Mouse (Mus musculus) T-helper 17 cell (primary cell): ENCODE measurements around the gene Lmx1a.

Source experiments
- in situ Hi-C, 2 experiments: fragments of 300-600 bp; cut with MboI, MseI; formaldehyde crosslinking; loops; 1 replicate in 1 of 2; 2 replicates in 1 of 2; pipeline ENCODE4 v1.15.1; 2025; ENCODE audit warnings: high pct_unique_total_duplicates in 2 of 2

Lmx1a gene

DNA sequence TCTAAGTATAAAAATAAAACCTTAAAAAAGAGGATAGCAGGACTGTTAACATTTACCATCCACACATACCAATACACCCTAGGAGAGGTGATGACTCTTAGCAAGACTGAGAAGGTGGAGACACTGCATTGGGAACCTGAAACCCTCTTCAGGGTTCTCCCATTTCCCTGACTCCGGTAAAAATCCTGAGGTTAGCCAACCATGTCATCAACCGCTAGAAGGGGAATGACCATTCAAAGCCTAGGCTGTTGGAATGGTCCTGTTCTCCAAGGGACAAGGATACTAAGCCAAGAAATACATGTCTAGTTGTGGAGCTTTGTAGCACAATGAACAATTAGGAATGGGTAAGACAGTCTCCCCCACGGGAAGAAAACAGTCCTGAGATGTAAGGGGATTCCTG lies 185.1 kb downstream of the Lmx1a start:
- in situ Hi-C loops = no loop called here

DNA sequence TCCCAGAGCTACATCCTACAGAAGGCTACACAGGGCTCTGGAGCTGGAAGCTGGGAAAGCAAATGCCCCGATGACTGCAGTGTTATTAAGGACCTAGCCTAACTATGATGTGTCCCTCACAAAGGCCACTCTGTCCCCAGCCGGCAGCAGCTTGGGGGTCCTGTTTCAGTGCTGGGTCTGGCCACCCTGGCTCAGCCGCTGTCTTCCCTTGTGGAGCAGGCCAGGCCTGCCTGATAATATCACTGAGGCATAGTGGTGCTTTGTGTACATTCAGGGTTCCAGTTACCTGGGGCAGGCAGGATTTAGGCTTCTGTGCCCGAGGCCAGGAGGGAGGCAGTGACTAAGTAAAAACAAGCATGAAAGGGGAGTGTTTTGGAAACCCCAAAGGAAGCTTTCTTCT lies 188.9 kb downstream of the Lmx1a start:
- in situ Hi-C loops = no loop called here

- in situ Hi-C loops = no loop called here
These were observed 189.3 kb downstream of the Lmx1a start for GRCm38 (mm10) chr1:167878354-167878753.

DNA sequence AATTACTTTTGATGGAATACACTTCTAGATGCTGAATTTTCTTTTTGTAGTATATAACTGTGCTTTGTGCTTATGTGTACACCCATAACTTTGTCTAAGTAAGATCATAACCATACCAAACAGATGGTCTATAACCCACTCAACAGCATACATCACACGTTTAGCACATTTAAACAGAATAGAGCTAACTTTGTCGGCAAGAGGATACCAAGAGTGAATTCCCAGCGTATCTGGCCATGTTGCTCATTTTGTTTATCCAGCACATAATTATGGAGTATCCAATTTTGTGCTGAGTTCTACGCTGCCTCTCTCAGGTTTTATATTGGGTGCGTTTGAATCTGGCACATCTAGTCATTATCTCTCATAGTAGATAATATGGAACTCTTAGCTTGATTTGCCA lies 196.7 kb downstream of the Lmx1a start:
- in situ Hi-C loops = no loop called here

DNA sequence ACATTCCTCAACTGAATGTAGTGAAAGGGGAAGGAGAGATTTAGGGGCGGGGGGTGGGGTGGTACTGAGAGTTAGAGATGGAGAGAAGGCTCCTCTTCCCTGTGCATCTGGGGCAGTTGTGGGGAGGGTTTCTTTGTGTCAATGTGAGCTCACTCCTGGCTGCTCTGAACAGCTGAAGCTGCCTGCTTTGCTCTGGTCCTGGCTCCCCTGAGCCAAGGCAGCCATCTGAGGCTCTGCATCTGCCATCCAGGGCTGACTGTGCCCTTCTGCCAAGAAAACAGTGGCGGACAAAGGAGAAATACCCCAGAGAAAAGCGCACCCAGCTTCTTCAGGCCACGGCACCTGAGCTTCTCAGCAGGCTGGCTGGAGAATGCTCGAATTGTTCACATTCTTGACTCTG lies 199.1 kb downstream of the Lmx1a start:
- in situ Hi-C loops = no loop called here

- in situ Hi-C loops = no loop called here
These were observed 199.8 kb downstream of the Lmx1a start for GRCm38 (mm10) chr1:167888816-167889215.

DNA sequence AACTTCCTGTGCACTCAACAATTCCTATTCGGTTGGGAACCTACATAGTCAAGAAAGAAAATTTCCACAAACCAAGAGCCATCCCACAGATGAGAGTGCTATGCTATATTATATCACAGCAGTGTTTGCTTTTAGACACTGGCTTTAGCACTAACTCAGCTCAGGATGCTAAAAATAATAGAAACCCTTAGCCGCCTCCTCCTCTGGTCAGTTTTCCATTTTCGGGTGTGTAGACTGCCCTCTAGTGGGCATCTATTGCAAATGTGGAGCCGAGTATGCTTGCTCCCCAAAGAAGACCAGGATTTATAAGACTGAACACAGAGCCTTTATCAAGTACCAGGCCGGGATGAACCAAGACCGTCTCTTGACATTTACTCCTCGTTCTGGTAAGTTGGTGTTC lies 207.2 kb downstream of the Lmx1a start:
- in situ Hi-C loops = no loop called here
